Mouse (Mus musculus) layer of hippocampus, postnatal 14 days (tissue): ENCODE data around the gene Clec4e. TPM values are rescaled to one million over a fixed set of nuclear protein-coding genes. Genes with fewer than 3 reads are reported as not detected.
"Not testable (repeated sequence)": the region's sequence is repeated elsewhere in the genome, so short reads cannot be mapped to it uniquely, and the experiment has no call there.

ENCODE experiments used
- DNase-seq, 2 experiments: peaks; one replicate each; pipeline ENCODE4 v3.0.0; 2021 to 2022; ENCODE audit warnings: low spot score in 2 of 2, mixed read lengths in 1 of 2
- long read RNA-seq, 2 experiments: library from polyadenylated mRNA; stranded (forward); transcript quantifications; one replicate each; pipeline ENCODE4 v2.0.0; 2021
- total RNA-seq, 2 experiments: library from RNA; stranded (reverse); gene quantifications; 2 replicates each; pipeline ENCODE4 v1.2.3; 2021

Gene Clec4e
- not detected for total RNA-seq
- long read RNA-seq, experiment 1 = 0 reads
- long read RNA-seq, experiment 2 = 0 reads

- no peak for DNase-seq
Measured at GRCm38 (mm10) chr6:123289753-123290152, at the start of gene Clec4e. Gene Clec4e, minus strand, starts transcription at chr6:123289870.

- no peak for DNase-seq
Measured at GRCm38 (mm10) chr6:123332503-123332902, 42.8 kb upstream of the Clec4e start.

GRCm38 (mm10) chr6:123308033-123308432, 18.4 kb upstream of the Clec4e start, which contains the start of gene Vmn2r19:
Gene Vmn2r19, plus strand, starts transcription at chr6:123308333.
- no peak for DNase-seq

- not testable (repeated sequence) for DNase-seq
Measured at GRCm38 (mm10) chr6:123306315-123306714, 16.6 kb upstream of the Clec4e start.

- DNase-seq = no peak
Measured at GRCm38 (mm10) chr6:123296687-123297086, 7.0 kb upstream of the Clec4e start.

GRCm38 (mm10) chr6:123293509-123293908, 3.8 kb upstream of the Clec4e start:
- not testable (repeated sequence) for DNase-seq

- DNase-seq = no peak
Measured at GRCm38 (mm10) chr6:123292751-123293400, 3.2 kb upstream of the Clec4e start.

GRCm38 (mm10) chr6:123288931-123289330, 739 bp downstream of the Clec4e start:
- no peak for DNase-seq

- no peak for DNase-seq
Measured at GRCm38 (mm10) chr6:123286311-123286710, 3.4 kb downstream of the Clec4e start.

GRCm38 (mm10) chr6:123279443-123279842, 10.2 kb downstream of the Clec4e start:
- DNase-seq = peak in 1 of 2 experiments; percentile 20

- DNase-seq = no peak
Measured at GRCm38 (mm10) chr6:123266945-123267344, 22.7 kb downstream of the Clec4e start.

GRCm38 (mm10) chr6:123265809-123266208, 23.9 kb downstream of the Clec4e start:
- no peak for DNase-seq

- no peak for DNase-seq
Measured at GRCm38 (mm10) chr6:123264194-123264593, 25.5 kb downstream of the Clec4e start.

GRCm38 (mm10) chr6:123261555-123262161, 28.0 kb downstream of the Clec4e start, which contains the start of gene Clec4d:
Gene Clec4d, plus strand, starts transcription at chr6:123262111.
- DNase-seq = no peak

GRCm38 (mm10) chr6:123260868-123261267, 28.8 kb downstream of the Clec4e start:
- DNase-seq = no peak

GRCm38 (mm10) chr6:123259889-123260603, 29.6 kb downstream of the Clec4e start:
- DNase-seq = no peak

GRCm38 (mm10) chr6:123258946-123259345, 30.7 kb downstream of the Clec4e start:
- no peak for DNase-seq

GRCm38 (mm10) chr6:123252735-123253134, 36.9 kb downstream of the Clec4e start:
- DNase-seq = no peak

- DNase-seq = not testable (repeated sequence)
Measured at GRCm38 (mm10) chr6:123248862-123249261, 40.8 kb downstream of the Clec4e start.

- no peak for DNase-seq
Measured at GRCm38 (mm10) chr6:123244201-123244600, 45.5 kb downstream of the Clec4e start.

GRCm38 (mm10) chr6:123237582-123237981, 52.1 kb downstream of the Clec4e start:
- DNase-seq = no peak
